13 mouse cellular contexts compared by ENCODE assay signal in the genomic region with DNA sequence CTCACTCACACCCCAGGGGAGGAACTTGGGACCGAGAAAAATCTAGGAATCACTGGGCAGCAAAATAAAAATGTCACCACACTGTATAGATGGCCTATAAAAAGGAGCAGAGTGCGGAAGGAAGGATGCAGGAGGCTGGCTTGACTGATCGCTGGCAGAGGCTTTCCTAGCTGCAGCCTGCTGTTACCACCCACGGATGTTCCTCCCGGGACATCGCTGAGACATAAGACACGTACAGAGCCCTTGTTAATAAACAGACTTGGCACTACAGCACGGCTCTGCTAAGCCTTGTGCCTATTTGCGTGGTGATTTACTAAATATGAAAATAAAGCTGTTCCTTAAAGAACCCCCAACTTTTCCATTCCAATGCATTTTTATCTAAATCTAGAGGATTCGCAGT.
DNase-seq lines count a peak whose midpoint lies in the region; ATAC-seq and TF ChIP-seq lines count a peak whose summit lies in the region.
"Had no signal": no experiment of that assay in that cellular context is flagged by ENCODE, and none has a peak within 500 bp of the region (broad histone marks: within the 10 kb centered on the region; RNA-seq: fewer than 3 reads in every experiment).

No protein-coding gene starts in this region.

- no peak for TF ChIP-seq CTCF in lung, postnatal 0 days (IDR thresholded peaks at IDR 0.05)
- no peak for TF ChIP-seq CTCF in gastrocnemius, adult 2 months (IDR thresholded peaks at IDR 0.05)

- no peak for TF ChIP-seq EP300 in lung, postnatal 0 days (IDR thresholded peaks at IDR 0.05)

- H3K36me3 ChIP-seq in lung, postnatal 0 days (ENCODE audit: insufficient read depth, low read length): no peaks in the 10 kb centered on the region
- no peaks in the 10 kb centered on the region for H3K36me3 ChIP-seq in midbrain, embryonic 13.5 days
- H3K36me3 ChIP-seq: heart, embryonic 10.5 days; hindbrain, embryonic 12.5 days; liver, embryonic 13.5 days had no signal

- no peak overlapping the region for H3K27ac ChIP-seq in lung, postnatal 0 days (ENCODE audit: low read length)
- no peak overlapping the region for H3K27ac ChIP-seq in midbrain, embryonic 13.5 days
- no peak overlapping the region for H3K27ac ChIP-seq in gastrocnemius, adult 2 months
- H3K27ac ChIP-seq: heart, embryonic 10.5 days; hindbrain, embryonic 12.5 days; liver, embryonic 13.5 days had no signal

- no peaks in the 10 kb centered on the region for H3K9me3 ChIP-seq in lung, postnatal 0 days (ENCODE audit: low read length)
- no peaks in the 10 kb centered on the region for H3K9me3 ChIP-seq in midbrain, embryonic 13.5 days
- H3K9me3 ChIP-seq: heart, embryonic 10.5 days; hindbrain, embryonic 12.5 days; liver, embryonic 13.5 days had no signal

- no peak overlapping the region for H3K4me2 ChIP-seq in lung, postnatal 0 days (replicated peaks; ENCODE audit: low read depth, low read length)
- H3K4me2 ChIP-seq in midbrain, embryonic 13.5 days (replicated peaks): no peak overlapping the region
- H3K4me2 ChIP-seq: hindbrain, embryonic 12.5 days; liver, embryonic 13.5 days had no signal

- no peaks in the 10 kb centered on the region for H3K4me1 ChIP-seq in lung, postnatal 0 days (ENCODE audit: insufficient read depth, low read depth, low read length)
- H3K4me1 ChIP-seq in midbrain, embryonic 13.5 days (replicated peaks): no peaks in the 10 kb centered on the region
- H3K4me1 ChIP-seq: hindbrain, embryonic 12.5 days; liver, embryonic 13.5 days had no signal

- peak; percentile 28 for DNase-seq in lung, postnatal 0 days (ENCODE audit: low spot score)
- DNase-seq in lung, postnatal 25 days (ENCODE audit: low spot score): no peak
- DNase-seq in layer of hippocampus, adult 11-12 months (ENCODE audit: low spot score): peak; percentile 73
- DNase-seq in left cerebral cortex, adult 8-10 months (ENCODE audit: low spot score in 2 of 2): peak; percentile 43 to 87
- DNase-seq in telencephalon, adult 2 months (ENCODE audit: low read depth, low spot score): peak; percentile 89
- DNase-seq in gastrocnemius, adult 2 months: no peak
- DNase-seq: cerebellum, postnatal 36 days; kidney, postnatal 36 days; liver, embryonic 13.5 days had no signal

- intact Hi-C loops in gastrocnemius, adult 2 months (cut with DNase I): no loop called here

- no peak overlapping the region for H3K4me3 ChIP-seq in lung, postnatal 0 days (ENCODE audit: low read depth, low read length)
- no peak overlapping the region for H3K4me3 ChIP-seq in midbrain, embryonic 13.5 days (replicated peaks)
- H3K4me3 ChIP-seq in gastrocnemius, adult 2 months: no peak overlapping the region
- H3K4me3 ChIP-seq: heart, embryonic 10.5 days; hindbrain, embryonic 12.5 days; liver, embryonic 13.5 days had no signal

- 0 out of 2 replicates have a peak, but pooled peaks have one; percentile 16 for ATAC-seq in lung, postnatal 0 days
- ATAC-seq in midbrain, embryonic 13.5 days: no peak
- ATAC-seq: activated CD4-positive, CD25-positive, alpha-beta regulatory T cell, adult 4 months had no signal

- 52% methylated on average over 10 of the region's 10 CpGs for WGBS in lung, postnatal 0 days
- 56% methylated on average over 10 of the region's 10 CpGs for WGBS in midbrain, embryonic 13.5 days

- H3K9ac ChIP-seq in lung, postnatal 0 days (replicated peaks; ENCODE audit: low read depth): no peak overlapping the region
- no peak overlapping the region for H3K9ac ChIP-seq in midbrain, embryonic 13.5 days (replicated peaks)
- H3K9ac ChIP-seq: hindbrain, embryonic 12.5 days; liver, embryonic 13.5 days had no signal

- no peaks in the 10 kb centered on the region for H3K27me3 ChIP-seq in lung, postnatal 0 days (replicated peaks; ENCODE audit: insufficient read depth, low read length)
- no peaks in the 10 kb centered on the region for H3K27me3 ChIP-seq in midbrain, embryonic 13.5 days
- H3K27me3 ChIP-seq: hindbrain, embryonic 12.5 days; liver, embryonic 13.5 days had no signal

Comparison
In these comparisons a context has a peak if more than half of its experiments do, and no peak if none do; other contexts are left out.
1. DNase-seq: peak in lung, postnatal 0 days (single experiment), layer of hippocampus, adult 11-12 months (single experiment), left cerebral cortex, adult 8-10 months (2 of 2) and telencephalon, adult 2 months (single experiment); none in lung, postnatal 25 days (single experiment) and gastrocnemius, adult 2 months (single experiment).